Mouse (Mus musculus): ENCODE data around the gene Ap1g2. TPM values are rescaled to one million over a fixed set of nuclear protein-coding genes. Genes with fewer than 3 reads are reported as not detected.

Gene Ap1g2
- total RNA-seq, 2 experiments from 2014 or later, result 20.0 to 31.3 TPM

DNA sequence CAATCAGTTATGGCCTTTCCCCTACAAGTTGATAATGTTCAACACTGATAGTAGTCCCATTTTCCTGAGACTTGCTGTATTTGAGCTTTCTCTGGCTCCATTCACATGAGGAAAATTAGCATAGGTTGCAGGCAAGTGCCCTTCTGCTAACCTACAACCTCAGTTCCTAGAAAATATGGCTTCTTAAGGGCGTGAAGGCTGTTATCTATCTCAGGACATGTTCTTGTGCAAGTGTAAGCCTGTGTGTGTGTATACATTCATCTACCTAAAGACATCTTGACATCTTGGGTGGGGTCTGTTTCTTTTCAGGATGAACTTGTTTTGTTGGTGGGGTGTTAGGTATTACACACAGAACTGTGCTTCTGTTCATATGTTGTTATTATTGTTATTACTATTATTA, 47.4 kb downstream of the Ap1g2 start:
- no peak for DNase-seq

DNA sequence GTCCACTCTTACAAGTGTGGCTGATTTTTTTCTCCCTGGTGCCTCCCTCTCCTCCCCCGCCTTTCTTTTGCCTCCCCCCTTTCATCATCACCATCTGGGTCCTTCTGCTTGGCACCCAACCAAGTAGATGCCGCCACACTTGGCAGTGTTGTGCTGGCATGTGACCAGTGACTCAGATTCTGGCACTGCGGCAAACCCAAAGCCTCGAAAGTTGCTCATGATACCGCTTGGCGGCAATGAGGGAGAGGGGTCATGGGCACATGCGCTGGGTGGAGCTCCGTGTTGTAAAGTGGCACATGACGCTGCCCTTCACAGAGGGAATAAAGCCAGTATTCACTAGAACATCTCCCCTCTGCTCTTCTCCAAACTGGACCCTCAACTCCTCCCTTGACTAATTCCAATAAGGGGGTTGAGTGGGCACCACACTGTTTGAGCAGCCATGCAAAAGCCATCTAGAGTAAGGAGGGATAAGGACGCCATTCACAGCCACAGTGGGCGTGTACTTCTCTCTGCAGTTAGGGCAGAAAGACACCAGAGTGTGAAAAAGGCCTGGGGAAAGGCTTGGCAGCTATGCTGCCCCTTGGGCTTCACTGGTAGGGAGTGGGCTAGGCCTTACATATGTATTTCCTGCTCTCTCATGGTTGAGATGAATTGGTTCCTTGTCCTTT, 51.1 kb downstream of the Ap1g2 start:
- DNase-seq, result peak; percentile 90

DNA sequence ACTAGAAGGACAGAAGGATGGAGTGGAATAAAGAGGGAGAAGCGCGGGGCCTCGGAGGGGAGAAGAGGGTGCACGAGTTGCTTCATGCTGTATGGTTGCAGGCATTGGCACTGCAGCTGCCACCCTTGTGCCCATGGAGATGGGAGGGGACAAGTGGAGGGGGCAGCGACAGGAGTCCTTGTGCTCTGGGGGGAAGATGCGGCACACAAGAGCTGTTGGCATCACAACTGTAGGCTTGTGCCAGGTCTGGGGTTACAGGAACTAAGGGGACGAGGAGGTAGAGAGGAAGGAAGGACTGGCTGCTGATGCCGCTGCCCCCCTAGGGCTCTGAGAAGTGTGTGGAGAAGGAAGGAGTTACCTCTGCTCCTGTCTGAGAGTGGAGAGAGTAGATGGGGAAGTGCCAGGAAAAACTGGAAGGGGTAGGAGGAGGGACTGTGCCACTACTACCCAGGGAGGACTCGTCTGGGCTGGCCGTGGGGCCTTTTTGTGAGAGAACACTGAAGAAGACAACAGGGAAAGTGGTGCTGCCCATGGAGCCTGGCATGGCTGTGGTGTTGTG, 52.1 kb downstream of the Ap1g2 start:
- no peak for DNase-seq

DNA sequence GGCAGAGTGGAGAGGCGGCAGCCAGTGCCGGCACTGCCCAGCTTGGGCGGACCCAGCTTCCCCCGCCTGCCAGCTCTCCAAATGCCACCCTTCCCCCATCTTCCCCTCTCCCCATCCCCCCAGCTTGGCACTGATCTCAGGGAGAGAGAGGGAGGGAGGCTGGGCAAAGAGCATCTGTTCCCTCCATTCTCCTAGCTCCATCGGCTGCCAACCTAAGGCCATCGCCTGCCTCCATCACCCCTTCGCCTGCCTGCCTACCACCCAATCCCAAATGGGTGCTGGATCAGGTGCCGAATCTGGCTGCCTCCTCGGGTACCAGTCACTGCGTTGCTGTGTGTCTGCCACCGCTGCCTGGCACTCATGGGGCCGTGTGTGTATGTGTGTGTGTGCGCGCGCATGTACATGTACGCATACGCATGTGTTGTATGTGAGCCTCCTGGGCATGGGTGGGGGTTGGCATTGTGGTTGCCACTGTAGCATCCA, 52.6 kb downstream of the Ap1g2 start:
- DNase-seq, result no peak

DNA sequence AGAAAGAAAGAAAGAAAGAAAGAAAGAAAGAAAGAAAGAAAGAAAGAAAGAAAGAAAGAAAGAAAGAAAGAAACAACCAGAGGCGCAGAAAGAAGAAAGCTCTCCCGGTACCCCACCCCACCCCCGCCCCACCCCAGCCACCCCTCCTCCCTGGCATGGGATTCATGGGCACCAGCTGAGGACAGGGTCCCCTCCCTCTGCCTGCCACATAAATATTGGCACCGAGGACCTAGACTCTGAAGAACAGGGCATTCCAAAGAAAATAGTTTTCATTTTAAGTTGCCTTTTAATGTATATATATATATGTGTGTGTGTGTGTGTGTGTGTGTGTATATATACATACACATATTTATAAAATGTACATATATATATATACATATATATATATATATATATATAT, 53.3 kb downstream of the Ap1g2 start:
- no peak for DNase-seq

DNA sequence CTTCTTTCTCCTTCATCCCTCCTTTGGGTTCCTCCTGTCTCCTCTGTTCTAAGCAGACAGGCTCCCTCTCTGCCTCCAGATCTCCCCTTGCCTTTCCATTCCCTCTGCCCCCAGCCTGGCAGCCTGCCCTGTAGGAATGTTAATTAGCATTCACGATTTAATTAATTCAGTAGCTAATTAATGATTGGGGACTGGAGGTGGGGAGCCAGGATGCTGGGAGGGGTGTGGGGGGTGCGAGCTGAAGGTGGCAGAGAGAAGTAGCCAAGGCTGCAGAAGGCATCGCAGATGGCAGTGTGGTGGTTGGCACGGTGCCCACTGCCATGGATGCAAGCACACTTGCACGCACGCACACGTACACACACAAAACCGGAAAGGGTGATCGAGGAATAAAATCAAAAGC, 53.9 kb downstream of the Ap1g2 start:
- DNase-seq, result peak; percentile 27

Other genes starting within 250 kb of the Ap1g2 start
- 10 to 100 TPM; 12.2 to 18.1 TPM for gene Homez, start 235.6 kb downstream of the Ap1g2 start, total RNA-seq (2021)
- gene Ppp1r3e, start 229.0 kb downstream of the Ap1g2 start, total RNA-seq (2021), result 10 to 100 TPM; 11.2 to 16.6 TPM
- 10 to 100 TPM; 39.3 to 44.2 TPM for gene Bcl2l2, start 223.2 kb downstream of the Ap1g2 start, total RNA-seq (2021)
- 1 to 10 TPM; 1.2 to 7.1 TPM for gene Gm20521, start 223.2 kb downstream of the Ap1g2 start, total RNA-seq (2021)
- gene Pabpn1, start 214.1 kb downstream of the Ap1g2 start, total RNA-seq (2021), result 100 to 1,000 TPM; 159 to 198 TPM
- 10 to 100 TPM; 29.8 to 37.2 TPM for gene Slc22a17, start 193.5 kb downstream of the Ap1g2 start, total RNA-seq (2021)
- gene Efs, start 180.5 kb downstream of the Ap1g2 start, total RNA-seq (2021), result 1 to 10 TPM; 7.4 to 9.9 TPM
- gene Il25, start 173.9 kb downstream of the Ap1g2 start, total RNA-seq (2021), result not detected
- gene Cmtm5, start 170.3 kb downstream of the Ap1g2 start, total RNA-seq (2021), result 1 to 10 TPM; 1.3 to 2.6 TPM
- gene Myh6, start 139.7 kb downstream of the Ap1g2 start, total RNA-seq (2021), result 10 to 100 TPM in 1 of 2 experiments, 1 to 10 TPM in 1; 5.1 to 22.1 TPM
- not detected for gene Gm17428, start 129.7 kb downstream of the Ap1g2 start, total RNA-seq (2021)
- 100 to 1,000 TPM in 1 of 2 experiments, 10 to 100 TPM in 1; 24.9 to 114 TPM for gene Myh7, start 112.0 kb downstream of the Ap1g2 start, total RNA-seq (2021)
- gene Ngdn, start 91.1 kb downstream of the Ap1g2 start, total RNA-seq (2021), result 10 to 100 TPM; 32.9 to 38.1 TPM
- 1 to 10 TPM; 5.2 to 9.9 TPM for gene Zfhx2, start 14.3 kb downstream of the Ap1g2 start, total RNA-seq (2021)
- 10 to 100 TPM; 13.2 to 17.5 TPM for gene Thtpa, start 11.8 kb downstream of the Ap1g2 start, total RNA-seq (2021)
- gene Jph4, start 10.3 kb upstream of the Ap1g2 start, total RNA-seq (2021), result 1 to 10 TPM; 4.3 to 7.5 TPM
- under 1 TPM in 1 of 2 experiments, not detected in 1; 0.24 TPM for gene Dhrs2, start 115.4 kb upstream of the Ap1g2 start, total RNA-seq (2021)